Mouse (Mus musculus): ENCODE data around the gene Ywhah.
A peak's percentile ranks its signal among the peaks of the same experiment; 100 is the strongest.

The Ywhah gene

GRCm38 (mm10) chr5:33018561-33019425, at the start of gene Ywhah:
Ywhah (plus strand) TSS chr5:33018816.
- peak; percentile 98 for DNase-seq

GRCm38 (mm10) chr5:32976541-32976940, 42.1 kb upstream of the Ywhah start:
- DNase-seq = no peak

GRCm38 (mm10) chr5:32977179-32977578, 41.4 kb upstream of the Ywhah start:
- DNase-seq = no peak

GRCm38 (mm10) chr5:32985379-32985778, 33.2 kb upstream of the Ywhah start:
- no peak for DNase-seq

- DNase-seq = no peak
Measured at GRCm38 (mm10) chr5:32987873-32988272, 30.7 kb upstream of the Ywhah start.

- DNase-seq = no peak
Measured at GRCm38 (mm10) chr5:32989959-32990640, 28.5 kb upstream of the Ywhah start.

GRCm38 (mm10) chr5:32991152-32991551, 27.5 kb upstream of the Ywhah start:
- peak; percentile 81 for DNase-seq

GRCm38 (mm10) chr5:32994471-32994870, 24.1 kb upstream of the Ywhah start:
- no peak for DNase-seq

- DNase-seq = no peak
Measured at GRCm38 (mm10) chr5:32995756-32996155, 22.9 kb upstream of the Ywhah start.

- no peak for DNase-seq
Measured at GRCm38 (mm10) chr5:32996560-32996959, 22.1 kb upstream of the Ywhah start.

- no peak for DNase-seq
Measured at GRCm38 (mm10) chr5:32997686-32998085, 20.9 kb upstream of the Ywhah start.

- DNase-seq = no peak
Measured at GRCm38 (mm10) chr5:32998783-32999182, 19.8 kb upstream of the Ywhah start.

GRCm38 (mm10) chr5:33001111-33001510, 17.5 kb upstream of the Ywhah start:
- no peak for DNase-seq

GRCm38 (mm10) chr5:33002781-33003180, 15.8 kb upstream of the Ywhah start:
- DNase-seq = no peak

- no peak for DNase-seq
Measured at GRCm38 (mm10) chr5:33003500-33003899, 15.1 kb upstream of the Ywhah start.

- no peak for DNase-seq
Measured at GRCm38 (mm10) chr5:33004110-33004509, 14.5 kb upstream of the Ywhah start.

GRCm38 (mm10) chr5:33005442-33006145, 13.0 kb upstream of the Ywhah start:
- DNase-seq = no peak

GRCm38 (mm10) chr5:33006670-33007069, 11.9 kb upstream of the Ywhah start:
- no peak for DNase-seq

GRCm38 (mm10) chr5:33007371-33007770, 11.2 kb upstream of the Ywhah start:
- DNase-seq = no peak

GRCm38 (mm10) chr5:33009301-33009700, 9.3 kb upstream of the Ywhah start:
- no peak for DNase-seq

- DNase-seq = peak; percentile 55
Measured at GRCm38 (mm10) chr5:33009818-33010812, 8.5 kb upstream of the Ywhah start.
